Mouse (Mus musculus) megakaryocyte, embryonic 14.5 days (primary cell): ENCODE measurements around the gene Fam20c. TPM values are rescaled to one million over a fixed set of nuclear protein-coding genes. Genes with fewer than 3 reads are reported as not detected.

Experiments
- H3K27me3 ChIP-seq: replicated peaks from 2 replicates; pipeline ENCODE3; 2012; ENCODE audit warnings: inconsistent platforms
- H3K36me3 ChIP-seq: replicated peaks from 2 replicates; pipeline ENCODE3; 2012; ENCODE audit warnings: low read length, inconsistent platforms, mixed read lengths
- H3K4me1 ChIP-seq: 2 replicates; pipeline ENCODE4 v1.6.1; 2012; ENCODE audit warnings: inconsistent platforms
- H3K4me3 ChIP-seq: replicated peaks from 2 replicates; pipeline ENCODE3; 2012; ENCODE audit warnings: moderate library complexity, mild to moderate bottlenecking, inconsistent platforms
- H3K9me3 ChIP-seq: 2 replicates; pipeline ENCODE4 v1.6.1; 2012; ENCODE audit warnings: inconsistent platforms
- FLI1 ChIP-seq: IDR thresholded peaks from 2 replicates; pipeline ENCODE4 v1.6.1; 2012; ENCODE audit warnings: low read length, inconsistent platforms, mixed read lengths
- GATA1 ChIP-seq: IDR thresholded peaks from 3 replicates; pipeline ENCODE4 v1.6.1; 2012; ENCODE audit warnings: mixed read lengths, low read length, inconsistent platforms, borderline replicate concordance
- polyA plus RNA-seq: library from polyadenylated mRNA; stranded (reverse); fragments of >175 nt; gene quantifications from 2 replicates; pipeline ENCODE4 v1.2.3, GENCODE M21; 2012; ENCODE audit warnings: low replicate concordance; ENCODE audit not compliant: insufficient read depth

The Fam20c gene
- polyA plus RNA-seq, 1 experiment = 54.6 TPM

- TF ChIP-seq FLI1 (no peak), GATA1 (no peak)
- Histone ChIP-seq H3K27me3 (peaks cover 30% of the 10 kb centered on the region), H3K4me3 (no peak overlapping the region), H3K36me3 (no peaks in the 10 kb centered on the region), H3K9me3 (peaks cover 11% of the 10 kb centered on the region), H3K4me1 (peaks cover 22% of the 10 kb centered on the region)
Measured at GRCm38 (mm10) chr5:138734018-138734417, 20.3 kb upstream of the Fam20c start.

DNA sequence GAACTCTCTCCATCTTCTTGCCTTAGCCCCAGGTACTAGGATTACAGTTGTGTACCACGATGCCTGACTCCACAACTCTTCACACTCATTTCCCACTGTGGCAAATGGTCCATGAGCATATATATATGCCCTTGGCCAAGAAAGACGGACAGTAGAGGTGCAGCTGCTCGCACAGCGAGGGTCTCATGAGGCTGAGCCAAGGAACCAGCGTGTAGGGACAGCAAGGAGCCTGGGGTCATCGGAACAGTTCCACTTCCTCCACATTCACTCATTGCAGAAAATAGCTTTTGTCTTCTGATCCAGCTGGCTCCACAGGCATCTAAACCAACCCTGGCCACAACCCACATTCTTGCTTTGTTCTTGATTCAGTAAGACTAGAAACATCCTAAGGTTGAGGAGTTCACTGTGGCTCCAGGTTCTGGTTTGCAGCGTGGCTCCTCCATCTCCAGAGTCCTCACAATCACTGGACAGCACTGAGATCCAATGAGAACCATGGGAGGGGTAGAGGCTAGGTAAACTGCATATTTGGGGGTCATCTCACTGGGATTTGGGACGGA is 19.0 kb upstream of the Fam20c start:
- Histone ChIP-seq H3K36me3 (no peaks in the 10 kb centered on the region), H3K4me3 (no peak overlapping the region), H3K9me3 (peaks cover 16% of the 10 kb centered on the region), H3K4me1 (peaks cover 21% of the 10 kb centered on the region), H3K27me3 (peaks cover 38% of the 10 kb centered on the region)
- TF ChIP-seq FLI1 (no peak), GATA1 (no peak)

DNA sequence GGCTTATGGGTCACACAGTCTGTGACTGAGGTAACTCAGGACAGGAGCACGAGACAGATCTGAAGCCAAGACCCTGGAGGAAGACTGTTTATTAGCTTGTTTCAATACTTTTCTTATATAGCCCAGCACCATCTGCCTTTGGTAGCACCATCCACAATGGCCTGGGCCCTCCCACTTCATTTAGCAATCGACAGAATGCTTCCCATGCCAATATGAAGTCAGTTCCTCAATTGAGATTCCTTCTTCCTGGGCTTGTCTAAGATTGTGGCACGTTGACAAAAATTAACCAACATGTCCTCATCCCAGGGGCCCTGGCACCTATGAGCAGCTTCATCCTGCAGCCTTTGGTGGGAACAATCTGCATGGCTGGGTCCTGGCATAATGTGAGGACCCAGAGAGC is 14.2 kb upstream of the Fam20c start:
- H3K4me1 ChIP-seq = no peaks in the 10 kb centered on the region; the same call in none of the 2 replicates
- no peak for TF ChIP-seq GATA1
- no peak for TF ChIP-seq FLI1
- no peaks in the 10 kb centered on the region for H3K36me3 ChIP-seq
- H3K27me3 ChIP-seq = peaks cover 50% of the 10 kb centered on the region
- peaks cover 16% of the 10 kb centered on the region for H3K9me3 ChIP-seq
- H3K4me3 ChIP-seq = no peak overlapping the region

DNA sequence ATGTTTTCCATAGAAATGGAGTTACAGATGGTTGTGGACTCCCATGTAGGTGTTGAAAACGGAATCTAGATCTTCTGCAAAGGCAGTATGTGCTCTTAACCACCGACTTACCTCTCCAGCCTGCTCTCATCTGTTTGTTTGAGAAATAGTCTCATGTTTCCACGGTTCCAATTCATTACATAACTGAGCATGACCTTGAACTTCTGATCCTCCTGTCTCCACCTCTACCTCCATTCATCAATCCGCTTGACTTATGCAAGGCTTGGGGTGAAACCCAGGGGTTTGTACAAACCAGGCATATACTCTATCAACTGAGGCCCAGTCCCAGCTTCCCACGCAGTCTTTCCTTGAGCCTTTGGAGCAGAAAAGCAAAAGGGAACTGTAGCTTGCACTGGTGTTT is 12.8 kb upstream of the Fam20c start:
- Histone ChIP-seq H3K9me3 (peaks cover 16% of the 10 kb centered on the region), H3K27me3 (peaks cover 52% of the 10 kb centered on the region), H3K4me3 (no peak overlapping the region), H3K4me1 (no peaks in the 10 kb centered on the region; the same call in 1 of the 2 replicates), H3K36me3 (no peaks in the 10 kb centered on the region)
- TF ChIP-seq FLI1 (no peak), GATA1 (no peak)

DNA sequence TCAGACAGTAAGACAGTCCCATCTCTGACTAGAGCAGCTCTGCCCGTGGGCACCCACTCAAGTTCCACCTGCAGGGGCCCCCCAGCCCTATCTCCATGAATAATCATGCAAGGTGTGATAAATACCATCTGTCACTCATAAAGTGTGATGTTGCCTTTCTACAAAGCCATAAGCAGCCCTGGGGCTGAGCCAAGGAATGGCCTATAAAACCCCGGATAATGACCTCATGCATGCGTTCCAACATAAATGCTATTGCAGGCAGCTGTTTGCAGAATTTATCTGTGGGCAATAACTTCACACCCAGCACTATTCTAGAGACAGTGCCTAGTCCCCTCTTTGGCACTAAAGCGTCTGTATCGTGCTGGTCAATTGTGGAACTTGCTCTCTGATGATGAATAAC is 12.0 kb upstream of the Fam20c start:
- H3K9me3 ChIP-seq = peaks cover 16% of the 10 kb centered on the region
- no peak overlapping the region for H3K4me3 ChIP-seq
- H3K27me3 ChIP-seq = peaks cover 53% of the 10 kb centered on the region
- TF ChIP-seq GATA1 (no peak), FLI1 (no peak)
- no peaks in the 10 kb centered on the region for H3K36me3 ChIP-seq
- H3K4me1 ChIP-seq = no peaks in the 10 kb centered on the region; the same call in 1 of the 2 replicates

DNA sequence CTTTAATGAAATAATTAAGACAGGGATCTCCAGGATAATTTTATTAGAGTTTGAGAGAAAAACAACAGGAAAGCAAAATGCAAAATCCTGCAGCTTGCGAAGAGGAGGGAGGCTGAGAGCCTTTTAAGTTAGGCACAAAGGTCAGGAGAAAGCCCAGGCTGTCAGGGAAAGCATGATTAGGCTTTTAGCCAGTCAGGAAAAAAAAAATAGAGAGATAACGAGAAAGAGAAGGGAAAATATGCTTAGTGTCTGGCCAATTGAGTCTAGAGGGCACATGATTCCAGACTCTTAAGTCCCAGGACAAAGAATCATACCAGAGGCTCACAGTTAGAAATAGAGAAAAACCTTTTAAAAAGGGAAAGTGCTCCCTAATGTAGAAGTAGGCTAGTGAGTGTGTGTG is 10.7 kb upstream of the Fam20c start:
- no peaks in the 10 kb centered on the region; the same call in 1 of the 2 replicates for H3K4me1 ChIP-seq
- peaks cover 62% of the 10 kb centered on the region for H3K27me3 ChIP-seq
- H3K36me3 ChIP-seq = no peaks in the 10 kb centered on the region
- peaks cover 16% of the 10 kb centered on the region for H3K9me3 ChIP-seq
- no peak for TF ChIP-seq GATA1
- no peak for TF ChIP-seq FLI1
- H3K4me3 ChIP-seq = no peak overlapping the region

DNA sequence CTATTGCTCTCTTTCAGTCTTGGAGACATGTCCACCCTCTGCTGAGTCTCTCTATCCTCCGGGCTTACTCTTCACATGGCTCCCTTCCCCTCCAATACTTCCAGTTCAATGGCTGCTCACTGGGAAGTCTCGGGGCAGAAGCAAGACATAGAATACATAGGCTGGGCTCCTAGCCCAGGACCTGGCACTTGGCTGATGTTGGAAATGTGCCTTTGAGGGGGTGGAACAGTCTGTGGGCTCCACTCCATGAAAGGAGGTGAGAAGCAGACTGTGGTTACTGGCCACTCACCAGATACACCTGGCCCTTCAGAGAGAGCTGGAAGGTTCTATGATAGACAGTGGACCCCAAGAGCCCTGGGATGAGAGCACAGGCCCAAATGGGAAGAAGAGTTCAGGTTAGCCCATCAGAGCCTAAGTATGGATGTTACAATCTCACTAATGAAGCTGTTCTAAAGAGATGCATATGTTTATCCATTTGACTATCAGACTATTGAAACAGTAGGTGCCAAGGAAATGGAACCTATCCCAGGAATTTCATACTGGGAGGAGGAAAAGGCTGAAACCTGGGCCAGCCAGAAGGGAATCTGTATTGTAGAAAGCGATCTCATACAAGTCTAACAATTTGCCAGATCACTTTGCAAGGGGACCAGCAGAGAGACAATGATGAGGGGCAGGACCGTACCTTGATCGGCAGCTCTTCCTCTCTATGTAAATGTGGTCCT is 8.8 kb upstream of the Fam20c start:
- Histone ChIP-seq H3K36me3 (no peaks in the 10 kb centered on the region), H3K9me3 (no peaks in the 10 kb centered on the region), H3K4me3 (no peak overlapping the region), H3K27me3 (peaks cover 63% of the 10 kb centered on the region), H3K4me1 (no peaks in the 10 kb centered on the region; the same call in 1 of the 2 replicates)
- no peak for TF ChIP-seq FLI1
- TF ChIP-seq GATA1 = no peak

DNA sequence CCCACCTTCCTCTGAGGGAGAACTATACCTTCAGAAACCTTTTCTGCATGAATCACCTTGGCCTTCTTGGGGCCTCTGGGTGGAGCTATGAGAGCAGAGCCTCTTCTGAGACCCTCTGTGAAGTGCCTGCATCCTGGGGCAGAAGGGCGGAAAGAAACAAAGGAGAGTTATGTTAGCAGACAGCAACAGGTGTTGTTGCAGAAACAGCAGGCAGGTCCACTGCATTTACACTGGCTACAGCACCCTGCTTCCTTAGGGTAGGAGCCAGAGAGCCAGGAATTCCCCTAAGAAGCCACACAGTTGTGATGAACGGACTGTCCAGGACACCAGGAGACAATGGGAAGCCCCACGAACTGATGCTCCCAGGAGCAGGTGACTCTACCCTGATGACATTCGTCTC is 1.0 kb upstream of the Fam20c start:
- TF ChIP-seq FLI1 (no peak), GATA1 (no peak)
- Histone ChIP-seq H3K27me3 (peaks cover 90% of the 10 kb centered on the region), H3K4me1 (peaks cover 20% of the 10 kb centered on the region), H3K4me3 (peak overlapping the region; percentile 38), H3K9me3 (no peaks in the 10 kb centered on the region), H3K36me3 (peaks cover 6% of the 10 kb centered on the region)

- Histone ChIP-seq H3K27me3 (peaks cover 93% of the 10 kb centered on the region), H3K4me3 (peak overlapping the region; percentile 35), H3K4me1 (peaks cover 20% of the 10 kb centered on the region), H3K36me3 (peaks cover 6% of the 10 kb centered on the region), H3K9me3 (no peaks in the 10 kb centered on the region)
- TF ChIP-seq FLI1 (no peak), GATA1 (no peak)
Measured at GRCm38 (mm10) chr5:138753946-138754302, 390 bp upstream of the Fam20c start.

GRCm38 (mm10) chr5:138755121-138755452 is 773 bp downstream of the Fam20c start:
- no peaks in the 10 kb centered on the region for H3K9me3 ChIP-seq
- H3K27me3 ChIP-seq = peaks cover 94% of the 10 kb centered on the region
- peak overlapping the region; percentile 89 for H3K4me3 ChIP-seq

More at GRCm38 (mm10) chr5:138755121-138755452, 773 bp downstream of the Fam20c start:
- peaks cover 6% of the 10 kb centered on the region for H3K36me3 ChIP-seq
- H3K4me1 ChIP-seq = peaks cover 20% of the 10 kb centered on the region
- TF ChIP-seq FLI1 (no peak), GATA1 (no peak)
